Mouse (Mus musculus): ENCODE results near the gene Glg1. TPM values are rescaled to one million over a fixed set of nuclear protein-coding genes. Genes with fewer than 3 reads are reported as not detected.
"Not testable (repeated sequence)": the region's sequence is repeated elsewhere in the genome, so short reads cannot be mapped to it uniquely, and the experiment has no call there.

Glg1 gene
- total RNA-seq, 2 experiments from 2014 or later, result 30.5 to 35.0 TPM

- DNase-seq (ENCODE audit: low spot score), result no peak
Measured at GRCm38 (mm10) chr8:111252487-111253112, 6.4 kb downstream of the Glg1 start.

GRCm38 (mm10) chr8:111250111-111250510, 8.9 kb downstream of the Glg1 start:
- no peak for DNase-seq (ENCODE audit: low spot score)

GRCm38 (mm10) chr8:111248136-111248535, 10.9 kb downstream of the Glg1 start:
- DNase-seq (ENCODE audit: low spot score), result no peak

- DNase-seq (ENCODE audit: low spot score), result not testable (repeated sequence)
Measured at GRCm38 (mm10) chr8:111246864-111247263, 12.2 kb downstream of the Glg1 start.

GRCm38 (mm10) chr8:111246287-111246830, 12.7 kb downstream of the Glg1 start:
- DNase-seq (ENCODE audit: low spot score), result no peak

GRCm38 (mm10) chr8:111237301-111237700, 21.7 kb downstream of the Glg1 start:
- no peak for DNase-seq (ENCODE audit: low spot score)

- no peak for DNase-seq (ENCODE audit: low spot score)
Measured at GRCm38 (mm10) chr8:111233730-111234129, 25.3 kb downstream of the Glg1 start.

GRCm38 (mm10) chr8:111224153-111224552, 34.9 kb downstream of the Glg1 start:
- no peak for DNase-seq (ENCODE audit: low spot score)

GRCm38 (mm10) chr8:111218107-111218506, 40.9 kb downstream of the Glg1 start:
- no peak for DNase-seq (ENCODE audit: low spot score)

- DNase-seq (ENCODE audit: low spot score), result no peak
Measured at GRCm38 (mm10) chr8:111213406-111213805, 45.6 kb downstream of the Glg1 start.

- no peak for DNase-seq (ENCODE audit: low spot score)
Measured at GRCm38 (mm10) chr8:111211180-111211579, 47.8 kb downstream of the Glg1 start.

- no peak for DNase-seq (ENCODE audit: low spot score)
Measured at GRCm38 (mm10) chr8:111209874-111210273, 49.1 kb downstream of the Glg1 start.

- DNase-seq (ENCODE audit: low spot score), result no peak
Measured at GRCm38 (mm10) chr8:111206321-111206720, 52.7 kb downstream of the Glg1 start.

GRCm38 (mm10) chr8:111205033-111205432, 54.0 kb downstream of the Glg1 start:
- DNase-seq (ENCODE audit: low spot score), result no peak

GRCm38 (mm10) chr8:111203341-111203740, 55.7 kb downstream of the Glg1 start:
- DNase-seq (ENCODE audit: low spot score), result no peak

GRCm38 (mm10) chr8:111197966-111198365, 61.0 kb downstream of the Glg1 start:
- DNase-seq (ENCODE audit: low spot score), result no peak

GRCm38 (mm10) chr8:111196181-111196580, 62.8 kb downstream of the Glg1 start:
- no peak for DNase-seq (ENCODE audit: low spot score)

GRCm38 (mm10) chr8:111188594-111189211, 70.3 kb downstream of the Glg1 start:
- DNase-seq (ENCODE audit: low spot score), result no peak

GRCm38 (mm10) chr8:111187470-111187869, 71.5 kb downstream of the Glg1 start:
- DNase-seq (ENCODE audit: low spot score), result no peak

GRCm38 (mm10) chr8:111185472-111185947, 73.5 kb downstream of the Glg1 start:
- DNase-seq (ENCODE audit: low spot score), result peak; percentile 29

- no peak for DNase-seq (ENCODE audit: low spot score)
Measured at GRCm38 (mm10) chr8:111171661-111172060, 87.4 kb downstream of the Glg1 start.

- DNase-seq (ENCODE audit: low spot score), result peak; percentile 40
Measured at GRCm38 (mm10) chr8:111157617-111158016, 101.4 kb downstream of the Glg1 start.
